Mouse (Mus musculus) urinary bladder, postnatal 10 days (tissue): ENCODE data around the gene Ipo11.

Experiments used
- DNase-seq: peaks from one replicate; pipeline ENCODE4 v3.0.0; 2022; ENCODE audit warnings: low spot score

Gene Ipo11

DNA sequence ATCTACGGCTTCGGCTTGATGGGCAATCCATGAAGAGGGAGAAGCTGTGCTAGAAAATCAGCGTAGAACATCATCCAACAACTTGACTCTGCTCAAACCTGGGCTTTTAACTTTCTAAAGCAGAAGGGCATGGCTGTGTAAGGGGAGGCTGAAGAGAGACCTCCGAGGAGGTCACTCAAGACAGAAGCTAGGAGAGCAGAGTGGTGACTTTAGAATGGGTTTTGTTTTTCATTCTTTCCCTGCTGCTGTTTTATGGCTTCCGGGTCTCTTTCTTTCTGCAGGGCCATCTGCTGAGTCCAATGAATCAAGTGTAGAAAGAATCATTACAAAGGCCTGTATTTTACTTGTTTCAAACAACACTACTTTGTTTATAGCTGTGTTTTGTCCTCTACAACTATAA lies 119.7 kb downstream of the Ipo11 start:
- DNase-seq = no peak

GRCm38 (mm10) chr13:106813519-106813918 lies 123.2 kb downstream of the Ipo11 start:
- DNase-seq = no peak

GRCm38 (mm10) chr13:106813087-106813486 lies 123.7 kb downstream of the Ipo11 start:
- no peak for DNase-seq

GRCm38 (mm10) chr13:106810156-106810555 lies 126.6 kb downstream of the Ipo11 start:
- DNase-seq = no peak

- DNase-seq = no peak
These were observed 127.9 kb downstream of the Ipo11 start for GRCm38 (mm10) chr13:106808821-106809220.

DNA sequence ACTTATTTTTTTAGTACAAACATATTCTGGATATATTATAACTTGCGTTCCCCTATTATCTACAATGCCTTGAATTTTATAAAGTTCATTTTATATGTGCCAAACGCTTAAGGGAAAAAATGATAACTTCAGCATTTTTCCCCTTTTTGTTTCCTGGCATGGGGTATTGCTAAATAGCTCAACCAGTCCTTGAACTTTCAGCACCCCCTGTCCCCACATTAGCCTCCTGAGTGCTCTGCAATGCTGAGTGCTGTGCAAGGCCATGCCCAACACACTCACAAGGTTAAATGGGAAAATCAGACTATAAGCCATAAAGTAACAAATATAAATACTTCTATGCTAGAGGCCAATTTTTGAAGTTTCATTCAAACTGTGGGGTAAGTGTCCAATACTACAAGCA lies 128.4 kb downstream of the Ipo11 start:
- DNase-seq = no peak

GRCm38 (mm10) chr13:106807303-106807702 lies 129.5 kb downstream of the Ipo11 start:
- DNase-seq = no peak

- DNase-seq = no peak
These were observed 131.6 kb downstream of the Ipo11 start for GRCm38 (mm10) chr13:106805146-106805545.

GRCm38 (mm10) chr13:106798026-106798425 lies 138.7 kb downstream of the Ipo11 start:
- no peak for DNase-seq

DNA sequence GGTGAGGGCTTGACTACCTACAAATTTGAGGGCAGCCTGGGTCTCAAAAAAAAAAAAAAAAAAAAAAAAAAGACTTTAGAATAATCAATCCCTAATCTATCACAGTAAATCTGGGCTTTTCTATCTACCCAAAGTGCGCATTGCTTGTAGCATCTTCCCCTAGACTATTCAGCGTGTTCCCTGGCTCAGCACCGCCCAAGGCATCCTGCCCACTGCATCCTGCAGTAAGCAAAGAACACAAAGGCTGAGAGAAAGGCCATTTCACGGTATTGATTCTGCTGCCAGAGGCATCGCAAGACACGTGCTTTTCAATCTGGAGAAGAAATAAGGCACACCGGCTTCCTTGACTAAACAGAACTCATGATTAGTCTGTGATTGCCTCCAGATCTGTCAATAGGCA lies 147.9 kb downstream of the Ipo11 start:
- DNase-seq = no peak

DNA sequence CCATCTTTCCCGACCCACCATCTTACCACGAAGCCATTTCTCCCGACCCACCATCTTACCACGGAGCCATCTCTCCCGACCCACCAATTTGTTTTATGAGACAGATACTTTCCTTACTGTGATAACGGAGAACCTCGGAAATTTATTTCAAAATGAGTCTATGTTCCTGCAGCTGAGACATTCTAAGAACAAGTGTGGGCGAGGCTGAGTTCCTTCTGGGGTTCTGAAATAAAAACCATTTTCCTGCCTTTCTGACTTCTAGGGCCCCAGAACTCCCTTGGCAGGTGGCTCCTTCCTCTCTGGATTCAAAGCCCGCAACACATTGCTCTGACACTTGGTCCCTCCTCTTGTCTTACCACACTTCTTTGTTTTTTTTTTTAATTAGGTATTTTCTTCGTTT lies 168.0 kb downstream of the Ipo11 start:
- DNase-seq = no peak

DNA sequence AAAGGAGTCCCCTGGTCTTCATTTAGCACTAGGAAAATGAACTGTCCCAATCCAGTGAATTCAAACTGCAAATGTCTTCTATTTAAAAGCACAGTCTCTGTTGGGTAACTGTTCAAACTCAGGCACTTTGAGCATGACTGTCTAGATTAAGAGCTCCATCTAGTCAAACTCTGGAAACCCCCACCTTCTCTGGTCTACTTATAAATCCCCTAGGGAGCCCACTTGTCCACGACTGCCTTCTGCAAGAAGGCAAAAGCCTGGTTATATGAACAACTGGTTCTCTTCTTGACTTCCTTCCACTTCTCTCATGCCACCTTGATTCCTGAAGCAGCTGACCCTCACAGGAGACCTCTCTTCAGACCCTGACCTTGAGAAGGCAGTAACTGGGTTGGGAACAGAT lies 174.1 kb downstream of the Ipo11 start:
- no peak for DNase-seq

DNA sequence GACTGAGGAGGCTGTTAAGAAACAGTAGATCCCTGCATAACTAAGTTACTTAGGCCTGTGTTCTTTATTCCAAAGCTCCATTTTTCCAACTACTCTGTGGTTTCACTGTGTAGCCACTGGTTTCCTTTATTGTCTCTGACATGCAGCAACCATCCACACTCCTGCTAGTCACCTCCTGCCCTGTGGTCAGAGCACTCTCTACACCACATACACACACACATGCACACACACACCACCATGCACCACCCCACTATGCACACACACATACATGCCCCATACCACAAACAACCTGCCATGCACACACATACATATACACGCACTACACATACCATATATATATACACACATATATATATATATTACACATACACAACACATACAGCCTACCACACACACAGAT lies 175.1 kb downstream of the Ipo11 start:
- no peak for DNase-seq

GRCm38 (mm10) chr13:106760232-106760875 lies 176.4 kb downstream of the Ipo11 start:
- DNase-seq = no peak

DNA sequence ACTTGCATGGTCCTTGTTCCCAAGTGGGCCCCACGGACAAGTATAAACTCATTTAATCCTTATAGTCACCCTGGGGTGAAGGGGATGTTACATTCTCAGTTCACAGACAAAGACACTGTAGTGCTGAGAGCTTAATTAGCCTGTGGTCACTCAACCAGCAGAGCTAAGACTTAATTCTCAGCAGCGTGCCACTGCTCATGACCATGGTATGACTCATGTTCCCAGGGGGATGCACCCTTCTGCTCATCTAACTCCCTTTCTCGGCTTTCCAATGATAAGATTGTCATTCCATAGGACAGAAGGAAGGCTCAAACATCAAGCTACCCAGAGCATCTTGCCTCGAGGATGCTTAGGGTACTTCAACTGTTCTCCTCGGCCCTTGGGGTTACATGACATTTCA lies 180.9 kb downstream of the Ipo11 start:
- no peak for DNase-seq

DNA sequence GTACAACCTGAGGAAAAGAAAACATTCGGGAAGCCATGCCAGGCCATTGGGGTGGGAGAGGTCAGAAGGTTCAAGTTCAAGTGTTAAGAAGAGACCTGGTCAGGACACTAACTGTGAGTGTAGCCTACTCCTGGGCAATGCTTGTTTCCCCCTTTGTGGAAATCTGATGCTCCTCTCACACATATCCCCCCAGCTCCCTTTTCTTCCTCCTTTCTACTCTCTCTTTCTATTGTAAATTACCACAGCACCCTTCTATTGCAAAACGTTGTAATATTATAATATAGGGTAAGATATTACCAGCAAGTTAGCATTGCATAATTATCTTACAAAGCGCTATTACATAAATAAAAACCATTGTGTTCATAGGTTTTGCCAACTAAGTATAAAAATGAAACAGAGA lies 182.5 kb downstream of the Ipo11 start:
- no peak for DNase-seq

DNA sequence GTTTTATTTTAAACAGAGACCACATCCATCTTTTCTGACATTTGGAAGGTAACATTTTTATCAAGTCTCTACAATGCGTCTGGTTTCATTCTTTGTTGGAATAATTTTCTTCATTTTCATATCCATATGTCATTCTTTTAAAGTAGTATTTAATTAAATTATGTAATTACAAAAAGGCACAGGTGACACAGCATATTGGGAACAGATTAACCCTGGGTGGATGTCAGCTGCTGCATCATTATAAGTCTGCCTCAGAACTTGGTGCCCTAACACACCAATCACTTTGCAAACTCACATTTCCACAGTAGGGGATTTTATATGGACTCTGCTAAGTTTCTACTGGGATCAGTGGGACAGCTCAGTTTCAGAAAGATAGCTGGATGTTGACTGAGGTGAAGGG lies 184.8 kb downstream of the Ipo11 start:
- DNase-seq = no peak

- DNase-seq = no peak
These were observed 189.9 kb downstream of the Ipo11 start for GRCm38 (mm10) chr13:106746823-106747222.

- no peak for DNase-seq
These were observed 191.6 kb downstream of the Ipo11 start for GRCm38 (mm10) chr13:106745201-106745600.
